Mouse (Mus musculus): ENCODE measurements at regions not wholly inside any gene's neighbourhood (a gene's known extent, or its start where the extent isn't known, plus 50 kb on each side); places are given as distances from the start of the nearest gene placed in this dataset.

DNA sequence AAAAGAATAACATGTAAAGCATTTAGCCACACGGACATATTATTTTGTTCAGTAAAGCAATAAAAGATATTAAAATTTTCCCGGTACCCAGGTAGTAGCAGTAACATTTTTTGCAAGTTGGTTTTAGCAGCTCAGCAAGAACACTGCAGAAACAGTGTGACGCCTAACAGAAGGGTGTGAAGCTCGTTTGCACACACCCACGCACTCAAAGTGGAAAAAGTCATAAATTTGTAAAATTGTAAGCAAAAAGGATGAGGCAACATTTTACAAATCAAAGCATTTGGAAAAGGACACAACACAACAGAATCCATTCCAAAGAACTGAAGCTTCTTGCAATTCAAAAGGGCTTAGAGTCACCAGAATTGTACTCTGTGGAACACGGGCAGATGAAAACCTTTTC lies 1053.6 kb upstream of the Celf2 start:
- DNase-seq (ENCODE audit: low spot score in 2 of 2) = no peak

DNA sequence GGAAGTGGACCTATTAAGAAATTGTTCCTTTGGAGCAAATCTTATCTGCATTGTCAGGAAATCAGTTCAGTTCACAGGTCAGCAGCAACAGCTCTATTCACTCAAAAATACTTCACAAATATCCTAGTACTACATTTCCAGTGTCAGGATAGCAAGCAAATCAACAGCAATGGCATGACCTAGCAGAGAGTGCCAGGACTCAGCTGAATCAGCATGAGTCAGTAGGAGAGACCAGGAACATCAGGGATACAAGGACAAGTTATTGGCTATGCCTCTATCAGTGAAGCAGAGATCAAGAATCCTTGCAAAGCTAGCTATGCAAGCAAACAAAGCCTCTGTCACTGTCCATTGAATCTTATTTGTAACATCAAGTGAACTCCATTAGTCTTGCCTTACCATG lies 1036.8 kb upstream of the Celf2 start:
- no peak for DNase-seq (ENCODE audit: low spot score in 2 of 2)

DNA sequence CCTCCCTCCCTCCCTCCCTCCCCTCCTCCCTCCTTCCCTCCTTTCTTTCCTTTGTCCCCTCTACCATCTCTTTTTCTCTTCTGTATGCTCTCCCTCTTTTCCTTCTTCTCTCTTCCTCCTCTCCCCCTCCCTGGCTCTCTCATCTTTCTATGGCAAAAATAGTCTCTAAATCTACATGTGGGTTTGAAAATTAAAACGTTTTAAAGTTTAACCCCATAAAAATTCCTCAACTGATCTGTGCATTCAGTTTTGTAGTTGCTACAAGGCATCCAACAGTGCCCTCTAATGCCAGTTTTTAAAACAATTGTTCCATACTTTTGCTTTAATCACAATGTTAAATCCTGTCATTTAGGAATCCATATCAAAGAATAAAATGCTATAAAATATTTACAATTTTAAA lies 1027.5 kb upstream of the Celf2 start:
- DNase-seq (ENCODE audit: low spot score in 2 of 2) = no peak

DNA sequence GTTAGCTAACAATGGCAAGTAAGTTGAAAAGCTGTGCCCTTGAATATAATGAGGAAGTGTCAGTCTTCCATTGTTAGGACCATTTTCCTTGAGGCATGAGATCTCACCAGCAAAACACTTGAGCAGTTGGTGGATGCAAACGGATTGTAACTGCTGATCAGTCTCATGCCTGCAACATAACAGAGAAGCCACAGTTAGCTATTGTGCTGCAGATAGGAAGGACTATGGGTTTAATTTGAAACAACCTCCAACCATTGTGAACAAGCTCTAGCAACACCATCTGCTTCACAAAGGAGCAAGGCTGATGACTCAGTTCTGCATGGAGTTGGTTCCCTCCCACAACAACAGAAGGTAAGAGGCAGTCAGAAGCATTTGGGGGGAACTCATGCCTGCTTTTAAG lies 989.1 kb upstream of the Celf2 start:
- DNase-seq (ENCODE audit: low spot score in 2 of 2) = peak; percentile 9 to 16

DNA sequence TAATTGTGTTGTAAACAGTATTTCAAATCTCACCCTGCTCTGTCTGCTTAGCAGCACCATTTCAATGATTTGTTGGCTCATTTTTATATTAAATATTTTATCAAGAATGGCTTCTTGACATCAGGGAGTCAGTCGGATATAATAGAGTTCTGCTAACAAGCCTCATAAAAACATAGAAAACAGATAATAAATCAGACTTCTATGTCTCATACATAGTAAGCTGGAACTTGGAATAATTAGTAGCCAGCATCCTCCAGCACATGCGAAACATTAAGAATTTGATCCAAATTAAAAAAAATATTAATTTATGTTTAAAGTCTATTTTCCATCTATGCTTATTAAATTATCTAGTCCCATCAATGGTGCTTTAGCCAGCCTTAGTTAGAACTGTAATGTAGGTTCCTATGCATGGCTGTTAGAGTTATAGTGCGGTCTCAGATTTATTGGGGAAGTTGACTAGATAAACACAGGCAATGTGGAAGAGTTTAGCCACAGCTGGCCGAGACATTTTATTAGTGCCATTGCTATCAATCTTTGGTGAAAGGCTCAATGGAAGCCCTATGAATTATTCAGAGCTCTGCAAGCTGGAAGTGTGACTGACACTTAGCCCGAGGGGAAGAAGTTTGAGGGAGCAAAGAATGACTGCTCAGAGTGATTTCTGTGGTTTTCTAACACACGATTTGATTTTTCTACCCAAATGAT lies 968.6 kb upstream of the Celf2 start:
- DNase-seq (ENCODE audit: low spot score in 2 of 2) = no peak

DNA sequence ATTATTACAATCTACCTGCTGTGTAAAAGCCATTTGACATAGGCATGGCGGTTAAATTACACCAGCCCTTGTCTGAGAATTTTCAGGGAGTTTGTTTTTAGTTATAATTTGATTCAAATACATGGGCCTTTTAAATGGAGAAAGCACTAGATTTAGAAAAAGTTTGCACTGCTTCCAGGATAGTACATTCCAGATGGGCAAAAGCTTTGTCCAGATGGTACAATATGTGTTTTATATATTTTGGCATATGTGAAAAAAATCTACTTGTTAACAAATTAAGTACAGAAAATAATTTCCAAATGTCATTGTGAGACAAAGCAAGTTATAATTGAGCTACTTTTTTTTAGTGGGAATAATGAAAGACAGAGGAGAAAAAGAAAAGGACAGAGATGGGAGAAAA lies 961.2 kb upstream of the Celf2 start:
- no peak for DNase-seq (ENCODE audit: low spot score in 2 of 2)

DNA sequence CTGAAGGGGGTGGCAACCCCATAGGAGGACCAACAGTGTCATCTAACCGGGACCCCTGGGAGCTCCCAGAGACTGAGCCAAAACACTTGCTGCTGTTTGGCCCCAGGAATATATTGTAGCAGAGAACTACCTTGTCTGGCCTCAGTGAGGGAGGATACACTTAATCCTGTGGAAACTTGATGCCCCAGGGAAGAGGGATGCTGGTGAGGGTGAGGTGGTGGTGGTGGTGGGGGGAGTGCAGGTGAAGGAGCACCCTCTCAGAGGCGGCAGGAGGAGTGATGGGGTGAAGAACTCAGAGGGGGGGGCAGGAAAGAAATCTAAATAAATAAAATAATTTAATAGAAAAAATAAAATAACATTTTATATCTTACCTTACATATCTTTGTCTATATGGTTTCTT lies 959.6 kb upstream of the Celf2 start:
- no peak for DNase-seq (ENCODE audit: low spot score in 2 of 2)

DNA sequence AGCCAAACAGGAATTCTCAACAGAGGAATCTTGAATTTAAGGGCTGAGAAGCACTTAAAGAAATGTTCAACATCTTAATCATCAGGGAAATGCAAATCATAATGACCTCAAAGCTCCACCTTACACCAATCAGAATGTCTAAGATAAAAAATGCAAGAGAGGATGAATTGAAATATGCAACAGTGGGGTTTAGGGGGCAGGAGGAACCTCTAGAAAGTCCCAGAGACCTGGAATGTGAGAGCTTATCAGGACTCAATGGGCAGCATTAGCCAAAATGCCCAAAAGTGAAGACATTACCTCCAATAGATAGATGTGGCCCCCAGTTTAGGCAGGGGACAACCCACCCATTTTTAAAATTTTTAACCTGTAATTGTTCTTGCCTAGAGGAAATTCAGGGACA lies 959.0 kb upstream of the Celf2 start:
- no peak for DNase-seq (ENCODE audit: low spot score in 2 of 2)

DNA sequence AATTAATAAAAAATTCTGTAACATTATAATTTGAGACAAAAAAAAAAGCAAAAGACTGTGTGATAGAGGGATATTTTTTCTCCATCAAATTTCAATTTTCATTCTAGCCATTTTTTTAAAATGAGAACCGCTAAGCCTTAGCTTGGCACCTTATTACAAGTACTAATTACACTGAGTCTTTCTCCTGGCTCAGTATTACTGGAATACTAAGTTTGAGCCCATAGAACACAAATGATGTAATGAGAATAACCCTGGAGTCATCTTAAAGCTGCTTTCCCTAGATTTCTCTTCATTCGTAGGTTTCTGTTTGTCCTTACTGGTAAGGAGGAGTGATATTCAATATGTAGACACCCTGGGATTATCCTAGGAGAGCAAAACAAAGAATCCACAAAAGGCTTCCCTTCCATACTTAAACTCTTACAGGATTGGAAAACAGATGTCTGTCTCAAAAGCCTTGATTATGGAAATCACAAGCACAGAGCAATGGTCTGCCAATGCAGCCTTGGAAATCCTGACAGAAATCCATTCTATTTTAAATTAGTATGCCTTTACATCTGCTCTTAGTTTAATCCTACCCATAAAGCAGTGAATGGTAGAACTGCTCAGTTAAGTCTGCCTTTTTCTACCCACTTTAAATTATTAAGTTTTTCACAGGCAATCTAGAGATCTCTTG lies 958.3 kb upstream of the Celf2 start:
- DNase-seq (ENCODE audit: low spot score in 2 of 2) = no peak

DNA sequence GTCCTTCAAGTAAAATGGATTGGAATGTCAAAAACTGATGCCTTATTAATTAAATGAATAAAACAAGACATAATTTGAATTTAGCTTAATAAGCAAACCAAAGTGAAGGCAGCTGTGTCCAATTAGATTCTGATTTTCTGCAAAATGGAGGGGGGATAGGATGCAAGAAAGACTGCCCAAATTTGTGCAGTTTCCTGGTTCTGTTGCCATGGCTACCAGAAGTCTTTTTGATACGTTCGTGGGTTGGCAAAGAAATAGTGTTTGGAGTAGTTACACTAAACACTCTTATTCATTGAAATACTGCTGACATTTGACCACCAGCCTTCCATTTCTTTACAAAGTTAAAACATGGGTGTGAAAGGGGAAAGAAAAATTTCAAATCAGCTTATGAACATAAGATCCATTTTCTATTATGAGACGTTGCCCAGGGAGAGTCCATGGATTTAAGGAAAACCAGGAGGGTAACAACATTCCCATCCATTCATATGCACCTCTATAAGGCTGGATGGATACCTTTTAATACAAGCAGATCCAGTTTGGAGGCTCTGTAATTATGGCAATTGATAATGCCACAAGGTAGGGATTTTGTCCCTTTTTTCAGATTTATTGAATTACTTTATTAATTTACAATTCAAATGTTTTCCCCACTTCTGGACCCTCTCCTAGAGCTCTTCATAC lies 943.3 kb upstream of the Celf2 start:
- DNase-seq (ENCODE audit: low spot score in 2 of 2) = no peak

DNA sequence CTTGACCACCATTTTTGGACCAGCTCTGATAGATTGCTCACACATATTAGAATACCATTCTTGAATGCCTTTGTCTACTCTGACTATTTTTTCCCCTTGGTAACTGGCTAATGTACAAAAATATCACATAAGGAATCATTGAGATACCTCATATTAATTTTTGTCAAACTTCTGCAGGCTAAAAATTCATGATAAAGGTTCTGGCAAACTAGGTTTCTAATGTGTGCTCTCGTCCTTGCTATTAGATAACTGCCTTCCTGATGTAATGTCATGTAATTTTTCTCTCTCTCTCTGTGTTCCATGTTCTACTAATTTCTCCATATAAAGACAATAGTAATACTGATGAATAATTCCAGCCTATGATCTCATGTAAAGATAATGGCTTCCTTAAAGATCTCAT lies 931.9 kb upstream of the Celf2 start:
- DNase-seq (ENCODE audit: low spot score in 2 of 2) = no peak

DNA sequence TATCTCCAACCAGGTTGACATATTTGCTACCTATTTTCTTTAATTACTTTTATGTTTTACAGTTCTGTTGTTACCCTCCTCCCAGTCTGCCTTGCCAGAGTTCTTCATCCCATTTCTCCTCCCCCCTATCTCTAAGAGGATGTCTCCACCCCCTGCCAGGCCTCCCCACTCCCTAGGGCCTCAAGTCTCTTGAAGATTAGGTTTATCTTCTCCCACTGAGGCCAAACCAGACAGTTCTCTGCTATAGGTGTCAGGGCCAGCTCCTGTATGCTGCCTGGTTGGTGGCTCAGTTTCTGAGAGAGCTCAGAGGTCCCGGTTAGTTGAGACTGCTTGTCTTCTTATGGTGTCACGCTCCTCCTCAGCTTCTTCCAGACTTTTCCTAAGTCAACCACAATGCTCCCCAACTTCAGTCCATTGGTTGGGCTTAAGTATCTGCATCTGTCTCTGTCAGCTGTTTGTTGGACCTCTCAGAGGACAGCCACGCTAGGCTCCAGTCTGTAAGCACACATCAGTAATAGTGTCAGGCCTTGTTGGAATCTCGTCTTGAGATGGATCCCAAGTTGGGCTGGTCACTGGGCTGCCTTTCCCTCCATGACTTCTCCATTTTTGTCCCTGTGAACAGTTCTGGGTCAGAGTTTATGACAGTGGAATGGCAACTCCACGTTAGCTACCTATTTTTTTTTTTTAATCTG lies 920.4 kb upstream of the Celf2 start:
- no peak for DNase-seq (ENCODE audit: low spot score in 2 of 2)

DNA sequence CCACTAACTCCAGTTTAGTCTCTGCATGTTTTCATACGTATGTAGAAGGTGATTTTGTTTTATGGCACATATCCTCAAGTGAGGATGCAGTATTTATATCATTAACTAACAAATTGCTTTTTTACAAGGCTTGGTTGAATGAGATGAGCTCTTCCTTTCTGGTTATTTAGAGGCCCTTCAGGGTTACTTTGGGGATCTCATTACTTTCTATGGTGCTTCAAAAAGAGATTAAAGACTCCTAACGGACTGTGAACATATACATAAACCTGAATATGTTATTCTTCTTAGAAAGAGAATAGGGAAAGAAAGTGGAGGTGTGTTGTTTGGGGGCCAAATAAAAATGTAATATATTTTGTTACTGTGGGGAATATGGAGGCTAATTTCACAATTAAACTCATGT lies 918.8 kb upstream of the Celf2 start:
- DNase-seq (ENCODE audit: low spot score in 2 of 2) = no peak

DNA sequence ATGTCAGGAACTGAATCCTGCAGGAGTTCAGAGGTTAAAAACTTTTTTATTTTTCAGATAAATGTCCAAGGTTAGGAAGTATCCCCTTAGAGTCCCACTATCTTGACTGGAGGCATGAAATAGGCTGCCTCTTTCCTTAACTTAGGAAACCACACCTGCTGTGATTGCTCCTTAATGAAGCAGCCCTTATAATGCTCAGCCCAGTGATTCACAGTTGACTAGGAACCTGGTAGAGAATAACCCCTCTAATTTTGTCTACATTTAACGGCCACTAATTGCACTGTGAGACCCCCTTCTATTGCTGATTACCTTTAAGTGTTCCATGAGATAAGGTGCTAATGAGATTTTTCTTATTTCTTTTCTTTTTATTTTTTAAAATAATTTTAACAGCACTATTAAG lies 918.4 kb upstream of the Celf2 start:
- no peak for DNase-seq (ENCODE audit: low spot score in 2 of 2)

DNA sequence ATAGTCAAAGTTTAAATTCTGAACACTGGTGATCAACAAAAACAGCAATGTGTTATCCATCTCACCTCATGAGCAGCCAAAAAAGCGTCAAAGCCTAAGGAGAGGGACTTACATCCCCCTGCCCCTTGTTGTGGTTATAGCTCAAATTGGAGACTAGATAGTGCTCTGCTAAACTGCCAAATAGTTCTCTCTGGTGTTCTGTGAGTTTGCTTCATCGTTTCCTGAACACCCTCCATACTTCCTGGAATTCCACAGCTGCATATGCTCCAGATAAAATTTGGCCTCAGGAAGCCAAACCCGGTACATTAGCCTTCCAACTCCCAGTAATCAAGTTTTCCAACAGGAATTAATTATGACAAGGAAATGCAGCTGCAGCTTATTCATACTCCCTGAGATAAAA lies 906.6 kb upstream of the Celf2 start:
- no peak for DNase-seq (ENCODE audit: low spot score in 2 of 2)

DNA sequence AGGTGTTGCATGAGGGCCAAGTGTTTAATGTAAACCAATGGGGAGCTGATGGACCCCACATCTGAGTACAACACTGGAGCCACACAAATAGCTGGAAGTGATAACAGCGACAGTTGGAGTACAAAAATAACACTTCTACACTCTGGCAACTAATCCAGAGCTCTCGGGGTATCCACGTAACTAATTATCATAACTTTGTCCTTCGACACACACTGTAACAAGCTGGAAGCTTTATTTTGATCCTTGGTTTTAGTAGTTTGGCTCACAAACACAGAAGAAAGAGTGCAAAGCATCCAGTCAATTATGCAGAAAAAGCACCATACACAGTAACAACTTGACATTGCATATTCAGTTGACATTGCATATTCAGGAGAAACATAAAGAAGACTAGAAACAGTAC lies 884.8 kb upstream of the Celf2 start:
- DNase-seq (ENCODE audit: low spot score in 2 of 2) = no peak

DNA sequence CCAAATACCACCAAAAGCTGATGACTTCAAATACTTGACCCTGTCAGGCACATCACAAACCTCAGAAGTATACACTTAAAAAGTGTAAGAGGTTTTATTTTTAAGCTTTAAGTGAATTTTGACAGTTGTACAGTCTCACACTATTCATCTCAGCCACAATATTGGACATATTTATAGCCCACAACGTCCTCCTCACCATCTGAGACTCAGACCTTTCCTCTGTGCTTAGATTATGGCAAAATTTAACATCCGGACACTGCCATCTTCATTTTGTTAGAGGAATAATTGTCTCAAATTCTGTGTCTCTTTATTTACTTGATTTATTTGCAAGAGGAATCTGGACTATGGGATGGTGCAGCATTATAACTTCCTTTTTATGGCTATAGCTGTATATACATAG lies 880.2 kb upstream of the Celf2 start:
- no peak for DNase-seq (ENCODE audit: low spot score in 2 of 2)

DNA sequence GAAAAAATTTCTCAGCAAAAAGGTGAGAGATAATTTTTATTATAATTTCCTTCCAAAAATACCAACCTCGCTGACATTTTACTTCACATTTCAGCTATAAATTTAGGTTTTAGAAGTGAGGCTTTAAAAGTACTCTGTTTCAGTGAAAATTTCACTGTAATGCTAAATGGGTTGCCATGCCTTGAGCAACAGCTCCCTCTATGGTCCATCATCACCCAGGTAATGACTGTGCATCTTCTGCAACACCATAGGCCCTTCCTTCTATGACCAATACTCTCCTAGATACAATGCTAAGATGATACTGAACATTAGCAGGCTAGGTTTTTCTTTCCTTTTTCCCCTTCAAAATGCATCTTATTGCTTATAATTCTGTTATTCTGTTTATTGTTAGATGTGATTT lies 870.9 kb upstream of the Celf2 start:
- DNase-seq (ENCODE audit: low spot score in 2 of 2) = peak; percentile 48 to 51

DNA sequence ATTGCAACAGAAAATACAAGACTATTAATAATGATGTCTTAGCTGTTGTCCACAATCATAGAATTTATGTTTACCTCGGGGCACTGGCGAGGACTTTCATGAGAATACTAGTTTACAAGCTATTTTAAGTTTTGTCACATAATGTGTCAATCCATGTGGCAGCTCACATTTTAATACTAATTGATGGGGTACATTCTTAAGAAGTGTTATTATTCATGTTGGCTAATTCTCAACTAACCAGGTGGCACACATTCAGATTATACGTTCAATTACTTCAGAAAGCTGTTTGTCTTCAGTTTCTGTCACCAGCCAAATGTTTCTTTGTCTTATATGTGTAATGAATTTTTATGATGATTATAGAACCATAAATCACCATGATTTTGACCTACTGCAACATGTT lies 870.2 kb upstream of the Celf2 start:
- DNase-seq (ENCODE audit: low spot score in 2 of 2) = no peak

DNA sequence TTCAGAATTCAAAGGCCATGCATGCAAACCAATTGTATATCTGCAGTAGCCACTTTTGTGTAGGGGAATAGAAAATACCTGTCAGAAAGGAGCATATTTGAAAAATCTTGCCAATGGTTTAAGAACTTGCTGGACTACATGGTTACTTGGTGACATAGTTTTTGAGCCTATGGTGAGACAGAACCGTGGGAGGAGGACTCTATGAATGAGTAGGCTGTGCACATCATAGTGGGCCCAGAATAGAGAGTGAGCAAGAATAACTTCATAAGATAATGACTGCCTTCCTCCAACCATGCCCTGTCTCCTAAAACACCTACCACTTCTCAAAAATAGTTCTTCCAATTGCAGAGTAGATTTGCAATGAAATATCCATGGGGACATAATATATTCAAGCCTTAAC lies 838.5 kb upstream of the Celf2 start:
- DNase-seq (ENCODE audit: low spot score in 2 of 2) = no peak

DNA sequence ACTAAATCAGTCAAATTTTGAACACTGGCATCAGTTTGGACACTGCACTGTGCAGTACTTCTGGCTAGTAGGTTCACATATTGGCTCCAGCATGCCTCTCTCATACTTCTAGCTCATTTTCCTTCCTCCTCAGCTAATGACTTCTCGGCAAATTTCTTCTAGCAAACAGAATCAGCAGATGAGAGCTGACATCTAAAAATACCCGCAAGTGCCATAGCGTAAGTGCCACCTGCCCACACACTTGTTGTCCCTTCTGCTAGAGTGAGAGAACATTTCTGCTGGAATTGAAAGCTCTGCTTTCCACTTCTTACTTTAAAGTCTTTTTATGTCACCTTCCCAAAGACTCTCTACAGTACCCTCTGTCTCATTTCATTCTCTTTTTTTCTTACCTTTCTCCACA lies 835.4 kb upstream of the Celf2 start:
- peak; percentile 44 to 70 for DNase-seq (ENCODE audit: low spot score in 2 of 2)

DNA sequence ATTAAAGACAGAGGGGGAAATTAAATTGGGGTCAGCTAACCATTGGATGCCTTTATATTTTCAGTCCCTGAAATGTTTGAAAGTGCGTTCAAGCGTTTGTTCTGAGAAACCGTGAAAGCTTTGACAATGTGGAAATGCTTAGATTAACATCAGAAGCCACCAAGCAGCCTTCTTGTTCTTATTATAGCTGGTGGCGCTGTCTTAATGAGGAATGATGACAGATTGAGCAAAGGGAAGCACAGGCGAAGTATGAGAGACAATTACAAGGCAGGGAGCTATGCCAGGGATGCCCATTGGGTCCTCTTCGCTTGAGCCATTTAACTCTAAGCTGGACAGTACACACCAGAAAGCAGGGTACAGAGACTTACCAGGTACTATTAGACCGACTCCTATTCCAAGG lies 828.9 kb upstream of the Celf2 start:
- no peak for DNase-seq (ENCODE audit: low spot score in 2 of 2)

DNA sequence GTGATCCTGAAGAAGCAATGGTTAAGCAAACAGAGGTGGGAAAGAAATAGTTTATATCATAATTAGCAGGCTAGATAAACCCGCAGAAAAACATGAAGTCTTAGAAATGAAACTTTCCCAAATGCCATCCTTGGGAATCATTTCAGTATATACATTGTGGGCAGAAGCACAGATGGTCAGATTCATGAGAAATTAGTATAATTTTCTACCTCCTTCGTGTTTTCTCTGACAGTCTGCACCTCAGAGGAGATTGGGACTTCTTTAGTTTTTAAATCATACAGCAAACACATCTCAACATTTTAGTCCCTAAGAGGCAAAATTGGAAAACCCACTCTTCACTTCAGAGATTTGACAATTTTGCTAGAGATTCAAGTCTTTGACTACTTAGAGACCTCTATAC lies 786.6 kb upstream of the Celf2 start:
- DNase-seq (ENCODE audit: low spot score in 2 of 2) = no peak
